Mouse (Mus musculus) liver, embryonic 16.5 days (tissue): ENCODE data around the gene Pln. TPM values are rescaled to one million over a fixed set of nuclear protein-coding genes. Genes with fewer than 3 reads are reported as not detected.
A peak's percentile ranks its signal among the peaks of the same experiment; 100 is the strongest.

ENCODE experiments used
- ATAC-seq: fragments of 200-750 bp; cut with Nextera tagmentation; 2 replicates; pipeline ENCODE4 v1.8.0; 2017; ENCODE audit warnings: low read depth, mild to moderate bottlenecking, moderate number of reproducible peaks, moderate library complexity
- H3K27ac ChIP-seq: fragments of 300-500 bp; sonication (generic); 2 replicates; pipeline ENCODE4 v1.5.1; 2014; ENCODE audit warnings: mild to moderate bottlenecking, low read length
- H3K27me3 ChIP-seq: fragments of 300-500 bp; sonication (generic); 2 replicates; pipeline ENCODE4 v1.6.1; 2014; ENCODE audit warnings: low read depth, low read length, mixed read lengths; ENCODE audit not compliant: control insufficient read depth, insufficient read depth
- H3K36me3 ChIP-seq: fragments of 300-500 bp; sonication (generic); 2 replicates; pipeline ENCODE4 v1.6.1; 2014; ENCODE audit warnings: mild to moderate bottlenecking; ENCODE audit not compliant: control insufficient read depth, insufficient read depth
- H3K4me1 ChIP-seq: fragments of 300-500 bp; sonication (generic); 2 replicates; pipeline ENCODE4 v1.6.1; 2014; ENCODE audit warnings: low read depth, low read length, mixed read lengths; ENCODE audit not compliant: control insufficient read depth
- H3K4me2 ChIP-seq: fragments of 300-500 bp; sonication (generic); 2 replicates; pipeline ENCODE4 v1.6.1; 2014; ENCODE audit warnings: low read depth, low read length, mixed read lengths
- H3K4me3 ChIP-seq: fragments of 300-500 bp; sonication (generic); 2 replicates; pipeline ENCODE4 v1.5.1; 2014; ENCODE audit warnings: low read depth, mild to moderate bottlenecking, low read length
- H3K9ac ChIP-seq: fragments of 300-500 bp; sonication (generic); 2 replicates; pipeline ENCODE4 v1.6.1; 2014; ENCODE audit warnings: low read depth, low read length
- H3K9me3 ChIP-seq: fragments of 300-500 bp; sonication (generic); replicated peaks from 2 replicates; pipeline ENCODE4 v1.6.1; 2016; ENCODE audit warnings: low read length; ENCODE audit not compliant: control insufficient read depth
- WGBS: fragments of 180-500 bp; shearing (Covaris S2); extraction: QIAGEN DNeasy Blood & Tissue Kit; methylation state at CpG from one replicate; pipeline ENCODE4 v1.1.7; 2014; ENCODE audit not compliant: insufficient replicate concordance; 5-methylcytosine and 5-hydroxymethylcytosine counted together
- polyA plus RNA-seq: library from polyadenylated mRNA; unstranded; fragments of >200 nt; fragmentation: Nextera tagmentation; extraction: Ambion mirVana; gene quantifications from 2 replicates; pipeline ENCODE4 v1.2.1, GENCODE M21; 2015

Gene Pln
- polyA plus RNA-seq, 1 experiment from 2014 or later: 0.66 TPM

GRCm38 (mm10) chr10:53335974-53336373 lies 1.5 kb upstream of the Pln start:
- no peaks in the 10 kb centered on the region for H3K9me3 ChIP-seq
- 33% methylated on average over 3 of the region's 3 CpGs for WGBS
- no peaks in the 10 kb centered on the region for H3K27me3 ChIP-seq
- no peak overlapping the region for H3K4me2 ChIP-seq
- H3K27ac ChIP-seq: no peak overlapping the region
- no peak overlapping the region for H3K9ac ChIP-seq
- H3K4me1 ChIP-seq: peaks cover 14% of the 10 kb centered on the region
- ATAC-seq: peak; percentile 72
- H3K4me3 ChIP-seq: no peak overlapping the region
- H3K36me3 ChIP-seq: no peaks in the 10 kb centered on the region

DNA sequence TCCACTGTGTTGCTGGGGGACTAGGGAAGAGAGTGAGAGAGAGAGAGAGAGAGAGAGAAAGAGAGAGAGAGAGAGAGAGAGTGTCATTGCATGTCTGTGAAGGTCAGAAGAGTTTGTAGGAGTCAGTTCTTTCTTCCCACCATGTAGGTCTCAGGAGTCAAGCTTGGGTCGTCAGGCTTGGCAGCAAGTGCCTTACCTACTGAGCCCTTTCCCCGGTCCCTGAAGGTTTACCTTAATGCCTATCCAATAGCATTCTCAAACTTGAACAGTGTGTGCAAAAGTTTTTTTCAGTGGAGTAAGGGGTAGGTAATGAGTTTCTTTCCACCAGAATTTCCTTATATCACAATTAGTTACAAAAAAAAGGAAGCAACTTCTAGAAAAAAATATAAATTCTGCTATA lies 1.6 kb downstream of the Pln start:
- Histone ChIP-seq H3K9ac (no peak overlapping the region), H3K27ac (no peak overlapping the region), H3K4me1 (peaks cover 8% of the 10 kb centered on the region), H3K4me3 (no peak overlapping the region), H3K9me3 (no peaks in the 10 kb centered on the region), H3K27me3 (no peaks in the 10 kb centered on the region), H3K4me2 (no peak overlapping the region), H3K36me3 (no peaks in the 10 kb centered on the region)
- WGBS: 68% methylated on average over 2 of the region's 2 CpGs
- no peak for ATAC-seq

DNA sequence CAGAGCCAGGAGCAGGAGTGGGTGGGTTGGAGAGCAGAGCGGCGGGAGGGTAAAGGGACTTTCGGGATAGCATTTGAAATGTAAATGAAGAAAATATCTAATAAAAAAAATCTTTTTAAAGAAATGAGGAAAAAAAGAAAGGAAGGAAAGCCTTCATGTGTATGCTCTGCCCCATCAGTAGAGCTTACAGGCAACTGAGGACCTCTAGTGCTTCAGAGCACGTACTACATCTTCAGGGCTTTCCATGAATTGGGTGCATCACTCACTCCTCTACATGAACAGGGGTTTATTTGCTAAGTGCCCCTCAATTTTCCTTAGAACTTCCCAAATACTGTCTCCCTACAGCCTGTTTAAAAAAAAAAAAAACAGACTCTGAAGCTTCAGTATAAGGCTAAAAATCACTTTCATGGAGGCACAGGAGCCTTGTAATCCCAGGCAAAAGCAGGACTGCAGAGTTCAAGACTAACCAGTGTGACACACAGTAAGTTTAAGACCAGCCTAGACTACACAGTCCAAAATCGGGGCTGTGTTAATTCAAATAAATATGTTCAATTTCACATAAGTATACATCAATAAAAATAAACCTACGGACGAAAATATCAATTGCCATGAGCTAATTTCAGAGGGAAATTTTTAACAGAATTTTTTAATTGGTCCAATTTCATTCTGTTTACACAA lies 4.0 kb downstream of the Pln start:
- no peak overlapping the region for H3K4me2 ChIP-seq
- no peaks in the 10 kb centered on the region for H3K27me3 ChIP-seq
- no peaks in the 10 kb centered on the region; the same call in none of the 2 replicates for H3K4me1 ChIP-seq
- H3K36me3 ChIP-seq: no peaks in the 10 kb centered on the region
- 65% methylated on average over 7 of the region's 7 CpGs for WGBS
- no peak overlapping the region for H3K4me3 ChIP-seq
- no peak overlapping the region for H3K9ac ChIP-seq
- no peak for ATAC-seq
- H3K9me3 ChIP-seq: no peaks in the 10 kb centered on the region
- H3K27ac ChIP-seq: no peak overlapping the region

DNA sequence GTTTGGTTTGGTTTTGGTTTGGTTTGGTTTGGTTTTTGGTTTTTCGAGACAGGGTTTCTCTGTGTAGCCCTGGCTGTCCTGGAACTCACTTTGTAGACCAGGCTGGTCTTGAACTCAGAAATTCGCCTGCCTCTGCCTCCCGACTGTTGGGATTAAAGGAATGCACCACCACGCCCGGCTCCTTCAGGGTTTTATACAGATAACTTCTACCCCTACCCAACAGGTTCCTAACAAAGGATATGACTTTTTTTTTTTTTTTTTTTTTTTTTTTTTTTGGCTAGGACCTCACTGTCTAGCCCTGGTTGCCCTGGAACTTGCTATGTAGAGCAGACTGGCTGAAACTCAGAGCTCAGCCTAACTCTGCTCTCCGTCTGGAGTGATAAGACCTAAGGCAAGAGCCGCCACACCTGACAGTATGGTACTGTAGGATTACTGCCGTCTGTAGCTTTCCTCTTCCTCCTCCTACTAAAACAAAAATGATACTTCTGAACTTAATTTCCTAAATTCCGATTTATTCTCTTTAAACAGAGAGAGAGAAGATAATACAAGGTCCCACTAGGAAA lies 4.8 kb downstream of the Pln start:
- WGBS: 48% methylated on average over 9 of the region's 9 CpGs
- H3K9ac ChIP-seq: no peak overlapping the region
- no peaks in the 10 kb centered on the region; the same call in 1 of the 2 replicates for H3K4me1 ChIP-seq
- H3K9me3 ChIP-seq: no peaks in the 10 kb centered on the region
- no peak overlapping the region for H3K4me2 ChIP-seq
- H3K27ac ChIP-seq: no peak overlapping the region
- H3K36me3 ChIP-seq: no peaks in the 10 kb centered on the region
- ATAC-seq: peak; percentile 58; the same call in 1 of the 2 replicates
- no peak overlapping the region for H3K4me3 ChIP-seq
- no peaks in the 10 kb centered on the region for H3K27me3 ChIP-seq

DNA sequence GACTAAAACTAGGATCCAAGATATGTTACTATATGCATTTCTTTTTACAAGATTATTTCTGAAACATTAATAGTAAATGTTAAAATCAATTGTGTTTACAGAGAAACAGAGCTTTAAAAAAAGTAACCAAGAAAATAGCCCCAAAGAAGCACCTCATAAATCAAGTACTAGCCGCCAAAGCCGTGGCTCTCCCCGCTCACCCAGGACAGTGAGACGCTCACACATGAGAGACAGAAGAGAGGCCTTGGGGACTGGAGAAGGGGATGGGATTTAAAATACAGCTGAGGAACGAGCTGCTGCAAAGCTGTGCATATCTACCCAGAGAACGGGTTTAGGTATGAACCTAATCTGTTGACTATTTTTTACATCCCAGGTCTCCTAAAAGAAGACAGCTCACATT lies 5.9 kb downstream of the Pln start:
- Histone ChIP-seq H3K9me3 (no peaks in the 10 kb centered on the region), H3K4me3 (no peak overlapping the region), H3K27me3 (no peaks in the 10 kb centered on the region), H3K27ac (no peak overlapping the region), H3K4me2 (no peak overlapping the region), H3K36me3 (no peaks in the 10 kb centered on the region), H3K4me1 (no peaks in the 10 kb centered on the region; the same call in 1 of the 2 replicates), H3K9ac (no peak overlapping the region)
- ATAC-seq: no peak
- 81% methylated on average over 6 of the region's 6 CpGs for WGBS

DNA sequence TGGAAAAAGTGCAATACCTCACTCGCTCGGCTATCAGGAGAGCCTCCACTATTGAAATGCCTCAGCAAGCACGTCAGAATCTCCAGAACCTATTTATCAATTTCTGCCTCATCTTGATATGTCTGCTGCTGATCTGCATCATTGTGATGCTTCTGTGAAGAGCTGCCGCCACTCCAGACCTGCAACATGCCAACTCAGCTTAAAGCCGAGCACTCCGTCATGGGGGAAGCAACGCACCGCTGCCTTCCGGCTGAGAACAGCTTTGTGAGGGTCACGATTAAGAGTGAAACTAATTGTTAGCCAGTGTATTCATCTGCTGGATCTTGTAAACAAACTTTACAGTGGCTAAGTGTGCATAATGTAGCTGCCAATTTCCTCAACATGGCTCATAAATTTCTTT lies 6.4 kb downstream of the Pln start:
- H3K4me2 ChIP-seq: no peak overlapping the region
- WGBS: 78% methylated on average over 10 of the region's 10 CpGs
- no peak for ATAC-seq

DNA sequence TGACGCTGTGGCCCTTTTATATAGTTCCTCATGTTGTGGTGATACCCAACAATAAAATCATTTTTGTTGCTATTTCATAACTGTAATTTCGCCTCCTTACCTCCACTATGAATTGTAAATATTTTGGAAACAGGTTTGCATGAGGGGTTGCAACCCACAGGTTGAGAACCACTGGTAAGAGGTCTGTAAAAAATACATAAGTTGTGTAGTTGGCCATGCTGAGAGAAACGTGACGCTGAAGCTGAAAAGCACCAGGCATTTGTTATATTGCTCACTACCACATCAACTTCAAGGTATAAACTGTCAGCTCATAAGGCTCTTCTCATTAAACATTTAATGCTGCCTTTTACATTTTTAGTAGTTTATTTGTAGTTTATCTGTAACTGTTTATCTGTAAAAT lies 8.0 kb downstream of the Pln start:
- no peak overlapping the region for H3K9ac ChIP-seq
- H3K27ac ChIP-seq: no peak overlapping the region
- 67% methylated on average over 4 of the region's 4 CpGs for WGBS
- H3K27me3 ChIP-seq: no peaks in the 10 kb centered on the region
- no peaks in the 10 kb centered on the region for H3K9me3 ChIP-seq
- ATAC-seq: no peak
- no peaks in the 10 kb centered on the region; the same call in 1 of the 2 replicates for H3K4me1 ChIP-seq
- H3K4me2 ChIP-seq: no peak overlapping the region
- no peaks in the 10 kb centered on the region; the same call in 1 of the 2 replicates for H3K36me3 ChIP-seq
- no peak overlapping the region for H3K4me3 ChIP-seq

More for the DNA sequence above, 6.4 kb downstream of the Pln start:
- Histone ChIP-seq H3K36me3 (no peaks in the 10 kb centered on the region; the same call in 1 of the 2 replicates), H3K27me3 (no peaks in the 10 kb centered on the region), H3K9ac (no peak overlapping the region), H3K4me3 (no peak overlapping the region), H3K9me3 (no peaks in the 10 kb centered on the region), H3K27ac (no peak overlapping the region), H3K4me1 (no peaks in the 10 kb centered on the region; the same call in 1 of the 2 replicates)

- Histone ChIP-seq H3K9me3 (no peaks in the 10 kb centered on the region), H3K9ac (no peak overlapping the region), H3K4me2 (no peak overlapping the region), H3K4me1 (no peaks in the 10 kb centered on the region; the same call in 1 of the 2 replicates), H3K27me3 (no peaks in the 10 kb centered on the region), H3K27ac (no peak overlapping the region), H3K36me3 (no peaks in the 10 kb centered on the region; the same call in 1 of the 2 replicates), H3K4me3 (no peak overlapping the region)
- ATAC-seq: 0 out of 2 replicates have a peak, but pooled peaks have one; percentile 23
- 36% methylated on average over 3 of the region's 3 CpGs for WGBS
Measured at GRCm38 (mm10) chr10:53346506-53346905, 9.0 kb downstream of the Pln start.

GRCm38 (mm10) chr10:53346916-53347315 lies 9.4 kb downstream of the Pln start:
- ATAC-seq: no peak
- WGBS: 74% methylated on average over 5 of the region's 5 CpGs
- Histone ChIP-seq H3K4me1 (no peaks in the 10 kb centered on the region; the same call in 1 of the 2 replicates), H3K36me3 (no peaks in the 10 kb centered on the region; the same call in 1 of the 2 replicates), H3K4me2 (no peak overlapping the region), H3K4me3 (no peak overlapping the region), H3K9ac (no peak overlapping the region), H3K27ac (no peak overlapping the region), H3K27me3 (no peaks in the 10 kb centered on the region), H3K9me3 (no peaks in the 10 kb centered on the region)
